In the genomic region with DNA sequence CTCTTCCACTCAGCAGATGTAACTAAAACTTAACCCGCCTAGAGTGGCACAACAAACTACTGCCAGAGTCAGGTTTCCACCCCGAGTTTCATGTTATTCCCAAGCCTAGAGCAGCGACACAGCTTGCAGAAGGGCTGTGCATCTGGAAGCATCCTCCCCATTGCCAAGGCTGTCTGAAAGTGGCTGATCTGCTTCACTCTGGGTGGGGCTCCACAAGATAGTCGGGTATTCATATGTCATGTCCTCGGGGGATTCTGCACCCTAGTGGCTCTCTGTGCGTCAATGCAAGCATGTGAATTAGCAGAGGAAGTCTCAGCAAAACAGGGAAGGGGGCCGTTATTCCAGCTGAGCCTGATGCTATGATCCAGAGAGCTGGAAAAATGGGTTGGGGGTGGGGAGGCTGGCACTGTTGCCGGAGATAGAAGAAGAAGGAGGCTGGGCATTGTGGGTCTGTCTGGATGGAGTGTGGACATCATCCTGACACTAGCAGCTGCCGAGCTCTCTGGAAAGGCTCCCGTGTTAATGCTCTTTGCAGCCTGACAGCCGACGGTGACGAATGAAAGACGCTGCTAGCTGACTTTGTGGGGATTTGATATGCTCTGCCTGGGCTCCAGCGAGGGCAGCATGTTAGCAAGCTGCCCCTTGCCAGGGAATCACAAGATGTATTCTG, we compare ENCODE assay signal across 8 mouse cellular contexts.
DNase-seq lines count a peak whose midpoint lies in the region; ATAC-seq lines count a peak whose summit lies in the region.

No protein-coding gene starts in this region.

- H3K36me3 ChIP-seq in forebrain, embryonic 15.5 days = no peaks in the 10 kb centered on the region
- H3K36me3 ChIP-seq in forebrain, embryonic 10.5 days (replicated peaks) = no peaks in the 10 kb centered on the region
- no peaks in the 10 kb centered on the region for H3K36me3 ChIP-seq in hindbrain, embryonic 11.5 days (ENCODE audit: control insufficient read depth, insufficient read depth, low read length)
- no peaks in the 10 kb centered on the region for H3K36me3 ChIP-seq in midbrain, embryonic 10.5 days
- H3K36me3 ChIP-seq in liver, embryonic 11.5 days (ENCODE audit: control insufficient read depth, insufficient read depth, low read length) = no peaks in the 10 kb centered on the region
- no peaks in the 10 kb centered on the region for H3K36me3 ChIP-seq in liver, embryonic 12.5 days

- H3K4me1 ChIP-seq in forebrain, embryonic 15.5 days = peaks cover 18% of the 10 kb centered on the region
- H3K4me1 ChIP-seq in forebrain, embryonic 10.5 days = peaks cover 12% of the 10 kb centered on the region
- H3K4me1 ChIP-seq in hindbrain, embryonic 11.5 days (replicated peaks; ENCODE audit: control insufficient read depth, insufficient read depth, low read length) = no peaks in the 10 kb centered on the region
- peaks cover 17% of the 10 kb centered on the region for H3K4me1 ChIP-seq in midbrain, embryonic 10.5 days
- H3K4me1 ChIP-seq in liver, embryonic 11.5 days (replicated peaks; ENCODE audit: control insufficient read depth, insufficient read depth, low read length) = no peaks in the 10 kb centered on the region
- no peaks in the 10 kb centered on the region for H3K4me1 ChIP-seq in liver, embryonic 12.5 days

- no peak for DNase-seq in forebrain, embryonic 10.5 days (ENCODE audit: extremely low spot score, low spot score)
- peak; percentile 40 for DNase-seq in embryo, embryonic 10 days (ENCODE audit: low spot score)
- peak; percentile 17 for DNase-seq in hindbrain, embryonic 11.5 days (ENCODE audit: low spot score)
- DNase-seq in midbrain, embryonic 10.5 days (ENCODE audit: low spot score) = peak; percentile 29
- no peak for DNase-seq in liver, embryonic 11.5 days (ENCODE audit: low spot score)
- no peak for DNase-seq in cerebellum, adult 8-10 months

- WGBS in forebrain, embryonic 15.5 days = 28% methylated on average over 15 of the region's 15 CpGs
- WGBS in forebrain, embryonic 10.5 days = 51% methylated on average over 15 of the region's 15 CpGs
- 38% methylated on average over 15 of the region's 15 CpGs for WGBS in hindbrain, embryonic 11.5 days
- WGBS in midbrain, embryonic 10.5 days = 57% methylated on average over 15 of the region's 15 CpGs
- 54% methylated on average over 15 of the region's 15 CpGs for WGBS in liver, embryonic 11.5 days
- WGBS in liver, embryonic 12.5 days (ENCODE audit: insufficient replicate concordance) = 41% methylated on average over 15 of the region's 15 CpGs

- no peak overlapping the region for H3K9ac ChIP-seq in forebrain, embryonic 15.5 days (replicated peaks)
- H3K9ac ChIP-seq in hindbrain, embryonic 11.5 days (ENCODE audit: low read depth, low read length) = no peak overlapping the region
- no peak overlapping the region for H3K9ac ChIP-seq in liver, embryonic 11.5 days (ENCODE audit: low read depth, low read length)
- no peak overlapping the region for H3K9ac ChIP-seq in liver, embryonic 12.5 days

- ATAC-seq in forebrain, embryonic 15.5 days (replicated peaks) = peak; percentile 58
- peak; percentile 20; the same call in 1 of the 2 replicates for ATAC-seq in hindbrain, embryonic 11.5 days (ENCODE audit: low FRiP score)
- no peak for ATAC-seq in liver, embryonic 11.5 days (replicated peaks; ENCODE audit: low FRiP score)
- ATAC-seq in liver, embryonic 12.5 days = no peak

- H3K27me3 ChIP-seq in forebrain, embryonic 15.5 days = no peaks in the 10 kb centered on the region
- H3K27me3 ChIP-seq in forebrain, embryonic 10.5 days (ENCODE audit: poor library complexity, severe bottlenecking) = no peaks in the 10 kb centered on the region
- H3K27me3 ChIP-seq in hindbrain, embryonic 11.5 days (ENCODE audit: control insufficient read depth, insufficient read depth, low read length) = no peaks in the 10 kb centered on the region
- no peaks in the 10 kb centered on the region for H3K27me3 ChIP-seq in midbrain, embryonic 10.5 days (ENCODE audit: low read depth, poor library complexity, severe bottlenecking)
- H3K27me3 ChIP-seq in liver, embryonic 11.5 days (replicated peaks; ENCODE audit: control insufficient read depth, insufficient read depth, low read length) = no peaks in the 10 kb centered on the region
- H3K27me3 ChIP-seq in liver, embryonic 12.5 days (replicated peaks) = no peaks in the 10 kb centered on the region

- peak overlapping the region; percentile 15; the same call in 1 of the 2 replicates for H3K4me2 ChIP-seq in forebrain, embryonic 15.5 days (replicated peaks)
- peak overlapping the region; percentile 25; the same call in 1 of the 2 replicates for H3K4me2 ChIP-seq in hindbrain, embryonic 11.5 days (replicated peaks; ENCODE audit: low read depth, low read length)
- H3K4me2 ChIP-seq in liver, embryonic 11.5 days = no peak overlapping the region
- H3K4me2 ChIP-seq in liver, embryonic 12.5 days = no peak overlapping the region

- peak overlapping the region; percentile 28; the same call in 1 of the 2 replicates for H3K27ac ChIP-seq in forebrain, embryonic 15.5 days (replicated peaks)
- no peak overlapping the region for H3K27ac ChIP-seq in forebrain, embryonic 10.5 days
- H3K27ac ChIP-seq in hindbrain, embryonic 11.5 days (ENCODE audit: low read depth, low read length) = no peak overlapping the region
- no peak overlapping the region for H3K27ac ChIP-seq in midbrain, embryonic 10.5 days (replicated peaks)
- H3K27ac ChIP-seq in liver, embryonic 11.5 days (ENCODE audit: low read depth, low read length) = no peak overlapping the region
- H3K27ac ChIP-seq in liver, embryonic 12.5 days = no peak overlapping the region

- H3K9me3 ChIP-seq in forebrain, embryonic 15.5 days = no peaks in the 10 kb centered on the region
- H3K9me3 ChIP-seq in forebrain, embryonic 10.5 days = no peaks in the 10 kb centered on the region
- H3K9me3 ChIP-seq in hindbrain, embryonic 11.5 days (ENCODE audit: control insufficient read depth, low read length) = no peaks in the 10 kb centered on the region
- H3K9me3 ChIP-seq in midbrain, embryonic 10.5 days (replicated peaks) = no peaks in the 10 kb centered on the region
- H3K9me3 ChIP-seq in liver, embryonic 11.5 days (ENCODE audit: control insufficient read depth, low read length) = no peaks in the 10 kb centered on the region
- no peaks in the 10 kb centered on the region for H3K9me3 ChIP-seq in liver, embryonic 12.5 days (replicated peaks)

- H3K4me3 ChIP-seq in forebrain, embryonic 15.5 days = no peak overlapping the region
- H3K4me3 ChIP-seq in forebrain, embryonic 10.5 days = no peak overlapping the region
- no peak overlapping the region for H3K4me3 ChIP-seq in hindbrain, embryonic 11.5 days (ENCODE audit: low read depth, low read length)
- no peak overlapping the region for H3K4me3 ChIP-seq in midbrain, embryonic 10.5 days
- H3K4me3 ChIP-seq in liver, embryonic 11.5 days (ENCODE audit: low read depth, low read length) = no peak overlapping the region
- H3K4me3 ChIP-seq in liver, embryonic 12.5 days = no peak overlapping the region

Comparison
In these comparisons a context has a peak if more than half of its experiments do, and no peak if none do; other contexts are left out.
1. ATAC-seq: peak in forebrain, embryonic 15.5 days (single experiment) and hindbrain, embryonic 11.5 days (single experiment); none in liver, embryonic 11.5 days (single experiment) and liver, embryonic 12.5 days (single experiment).
2. H3K4me2 ChIP-seq: peak in forebrain, embryonic 15.5 days (single experiment) and hindbrain, embryonic 11.5 days (single experiment); none in liver, embryonic 11.5 days (single experiment) and liver, embryonic 12.5 days (single experiment).
3. DNase-seq: peak in embryo, embryonic 10 days (single experiment), hindbrain, embryonic 11.5 days (single experiment) and midbrain, embryonic 10.5 days (single experiment); none in forebrain, embryonic 10.5 days (single experiment), liver, embryonic 11.5 days (single experiment) and cerebellum, adult 8-10 months (single experiment).